Mouse (Mus musculus) cerebellum, adult 18-20 months (tissue): ENCODE data around the gene Dstn.

Source experiments
- DNase-seq, 2 experiments: peaks; one replicate each; pipeline ENCODE4 v3.0.0; 2021

Dstn gene

GRCm38 (mm10) chr2:143962192-143962591, 47.1 kb downstream of the Dstn start:
- DNase-seq, result no peak

GRCm38 (mm10) chr2:143963318-143963717, 48.2 kb downstream of the Dstn start:
- DNase-seq, result no peak

GRCm38 (mm10) chr2:143969260-143969659, 54.1 kb downstream of the Dstn start:
- no peak for DNase-seq

- no peak for DNase-seq
Measured at GRCm38 (mm10) chr2:143970841-143971240, 55.7 kb downstream of the Dstn start.

GRCm38 (mm10) chr2:143971887-143972286, 56.8 kb downstream of the Dstn start:
- no peak for DNase-seq

- peak; percentile 57 to 73 for DNase-seq
Measured at GRCm38 (mm10) chr2:143973161-143973560, 58.0 kb downstream of the Dstn start.

GRCm38 (mm10) chr2:143975146-143975649, 60.1 kb downstream of the Dstn start:
- no peak for DNase-seq

- DNase-seq, result no peak
Measured at GRCm38 (mm10) chr2:143978444-143979147, 63.5 kb downstream of the Dstn start.

- DNase-seq, result peak; percentile 64 to 68
Measured at GRCm38 (mm10) chr2:143980781-143981398, 65.8 kb downstream of the Dstn start.

GRCm38 (mm10) chr2:143982152-143982551, 67.0 kb downstream of the Dstn start:
- DNase-seq, result no peak

- DNase-seq, result peak in 1 of 2 experiments; percentile 26
Measured at GRCm38 (mm10) chr2:143982901-143983300, 67.8 kb downstream of the Dstn start.

- DNase-seq, result no peak
Measured at GRCm38 (mm10) chr2:143983482-143983881, 68.4 kb downstream of the Dstn start.

GRCm38 (mm10) chr2:143987485-143987884, 72.4 kb downstream of the Dstn start:
- peak in 1 of 2 experiments; percentile 15 for DNase-seq

GRCm38 (mm10) chr2:143988016-143988415, 72.9 kb downstream of the Dstn start:
- DNase-seq, result peak in 1 of 2 experiments; percentile 27

GRCm38 (mm10) chr2:143990997-143991396, 75.9 kb downstream of the Dstn start:
- DNase-seq, result no peak

- no peak for DNase-seq
Measured at GRCm38 (mm10) chr2:143991964-143992672, 77.0 kb downstream of the Dstn start.
